Mouse (Mus musculus) spleen, adult 2 months (tissue): ENCODE data around the gene Cryl1.

Experiments
- CTCF ChIP-seq: fragments of 200-500 bp; IDR thresholded peaks from 2 replicates; pipeline ENCODE4 v1.5.1; 2011; ENCODE audit warnings: mild to moderate bottlenecking, inconsistent platforms; ENCODE audit not compliant: insufficient read depth, insufficient read length, insufficient replicate concordance; ENCODE audit errors: extremely low read depth
- POLR2A ChIP-seq: fragments of 200-500 bp; IDR thresholded peaks from 2 replicates; pipeline ENCODE4 v1.6.1; 2011; ENCODE audit warnings: low read depth, low read length, inconsistent platforms

DNA sequence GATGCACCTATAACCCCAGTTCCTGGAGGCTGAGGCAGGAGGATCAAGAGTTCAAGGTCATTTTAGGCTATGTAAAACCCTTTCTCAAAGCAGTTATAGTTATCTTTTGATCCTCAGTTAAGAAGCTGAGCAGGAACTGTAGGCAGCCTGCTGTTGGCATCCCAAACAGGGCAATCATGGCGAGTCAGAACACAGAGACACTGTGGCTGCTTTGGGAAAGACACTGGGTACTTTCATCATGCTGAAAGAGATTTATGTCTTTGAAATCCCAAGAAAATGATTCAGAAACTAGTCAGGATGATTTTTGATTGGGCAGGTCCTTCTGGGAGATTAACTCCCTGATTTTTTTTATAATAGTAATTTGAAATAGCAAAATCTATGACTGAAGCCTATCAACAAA lies 126.0 kb downstream of the Cryl1 start:
- TF ChIP-seq CTCF (no peak), POLR2A (no peak)
